Mouse (Mus musculus) left cerebral cortex, adult 8-10 months (tissue): Measurements from ENCODE around the gene Tmprss11f. TPM values are rescaled to one million over a fixed set of nuclear protein-coding genes. Genes with fewer than 3 reads are reported as not detected.
"Not testable (repeated sequence)": the region's sequence is repeated elsewhere in the genome, so short reads cannot be mapped to it uniquely, and the experiment has no call there.

Experiments used
- DNase-seq, 2 experiments: peaks; one replicate each; pipeline ENCODE4 v3.0.0; 2022; ENCODE audit warnings: low spot score in 2 of 2
- total RNA-seq, 4 experiments: library from RNA; stranded (reverse); gene quantifications; 2 replicates each; pipeline ENCODE4 v1.2.4; 2022

The Tmprss11f gene
- total RNA-seq: not detected

GRCm38 (mm10) chr5:86632324-86632723 is at the start of gene Tmprss11f:
Gene Tmprss11f, minus strand, starts transcription at chr5:86632424.
- no peak for DNase-seq

DNA sequence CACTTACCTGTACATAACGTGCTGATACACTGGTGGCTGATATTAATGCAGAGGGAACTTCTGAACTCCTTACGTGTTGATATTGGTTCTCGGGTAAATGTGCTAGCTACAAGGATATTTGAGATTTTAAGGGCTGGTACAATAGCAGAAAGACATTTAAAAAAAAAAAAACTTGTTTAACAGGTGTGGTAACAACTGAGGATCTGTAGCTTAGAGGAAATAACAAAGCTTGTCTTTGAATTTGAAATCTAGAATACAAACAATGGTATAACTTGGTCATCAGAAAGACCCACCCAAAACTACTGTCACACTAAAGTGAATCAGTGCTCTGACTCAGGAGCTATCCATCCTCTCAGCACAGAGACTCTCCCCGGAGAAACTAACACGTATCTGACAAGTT is 44.0 kb upstream of the Tmprss11f start, which contains the start of gene Tmprss11b:
Tmprss11b (minus strand) TSS at position 101 of the 400 bp plus-strand sequence.
- no peak for DNase-seq

- not testable (repeated sequence) for DNase-seq
These were observed 17.0 kb upstream of the Tmprss11f start for GRCm38 (mm10) chr5:86649185-86649584.

- DNase-seq: no peak
These were observed 8.6 kb upstream of the Tmprss11f start for GRCm38 (mm10) chr5:86640795-86641194.

GRCm38 (mm10) chr5:86630700-86631099 is 1.5 kb downstream of the Tmprss11f start:
- no peak for DNase-seq

GRCm38 (mm10) chr5:86621778-86622177 is 10.4 kb downstream of the Tmprss11f start:
- no peak for DNase-seq

- no peak for DNase-seq
These were observed 46.3 kb downstream of the Tmprss11f start for GRCm38 (mm10) chr5:86585896-86586295.

GRCm38 (mm10) chr5:86582618-86583017 is 49.6 kb downstream of the Tmprss11f start:
- no peak for DNase-seq

DNA sequence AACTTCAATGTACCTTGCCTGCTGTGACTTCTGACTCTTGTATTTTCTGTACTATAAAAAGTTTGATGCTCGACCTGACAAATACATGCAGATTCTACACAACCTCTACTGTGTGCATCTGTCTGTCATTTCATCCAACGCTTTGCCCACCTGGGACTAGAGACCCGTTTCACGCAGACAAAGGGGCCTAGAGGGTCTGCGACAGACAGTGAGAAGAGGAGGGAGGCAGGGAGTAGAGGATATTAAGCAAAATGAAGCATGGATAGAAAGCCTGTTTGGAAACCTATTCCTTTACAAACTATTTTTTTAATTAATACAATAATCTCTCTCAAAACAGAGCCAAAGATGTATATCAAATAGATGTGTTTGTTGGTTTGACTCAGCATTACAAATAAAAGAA is 50.2 kb downstream of the Tmprss11f start:
- DNase-seq: no peak

DNA sequence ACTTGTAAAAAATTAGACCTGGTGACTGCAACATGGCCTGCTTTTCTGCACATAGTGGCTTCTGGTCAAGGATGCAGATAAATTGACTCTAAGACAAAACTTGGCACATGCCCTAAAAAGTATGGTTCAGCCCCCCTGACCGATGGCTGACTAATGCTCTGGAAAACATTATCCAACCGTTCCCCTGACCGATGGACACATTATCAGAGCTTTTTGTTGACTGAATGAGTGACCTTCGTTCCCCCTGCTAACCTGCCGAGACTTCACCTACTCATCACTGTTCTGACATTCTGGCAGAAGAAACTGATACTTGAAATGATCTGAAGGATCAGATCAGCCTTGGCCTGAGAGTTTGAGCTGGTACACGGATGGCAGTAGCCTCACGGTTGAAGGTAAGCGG is 53.5 kb downstream of the Tmprss11f start:
- not testable (repeated sequence) for DNase-seq

DNA sequence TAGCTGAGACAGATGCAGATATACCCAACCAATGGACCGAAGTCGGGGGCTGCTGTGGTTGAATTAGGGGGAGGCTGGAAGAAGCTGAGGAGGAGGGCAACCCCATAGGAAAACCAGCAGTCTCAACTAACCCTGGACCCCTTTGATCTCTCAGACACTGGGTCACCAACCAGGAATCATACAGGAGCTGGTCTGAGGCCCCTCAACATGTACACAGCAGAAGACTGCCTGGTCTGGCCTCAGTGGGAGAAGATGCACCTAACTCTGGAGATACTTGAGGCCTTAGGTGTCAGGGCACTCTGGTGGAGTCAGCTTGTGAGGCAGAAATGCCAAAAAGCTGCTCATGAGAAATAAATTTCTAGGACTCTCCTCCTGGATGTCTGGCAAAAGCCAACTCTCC is 85.5 kb downstream of the Tmprss11f start:
- DNase-seq: no peak

- DNase-seq: no peak
These were observed 91.6 kb downstream of the Tmprss11f start for GRCm38 (mm10) chr5:86540601-86541000.

DNA sequence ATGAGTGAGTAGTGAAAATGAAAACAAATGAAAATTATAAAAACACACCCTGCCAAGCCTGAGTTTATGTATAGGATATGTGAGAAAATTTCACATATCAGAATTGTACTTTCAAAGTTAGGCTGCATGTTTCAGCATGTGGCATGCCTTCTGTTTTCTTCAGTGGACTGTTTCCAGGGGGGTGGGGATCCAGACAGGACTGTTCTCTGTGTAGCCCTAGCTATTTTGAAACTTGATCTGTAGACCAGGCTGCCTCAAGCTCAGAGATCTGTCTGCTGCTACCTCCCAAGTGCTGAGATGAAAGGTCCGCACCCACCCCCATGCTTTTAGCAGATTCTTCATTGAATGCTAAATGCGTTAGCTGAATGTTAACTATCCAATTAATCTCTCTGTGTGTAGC is 103.5 kb downstream of the Tmprss11f start:
- DNase-seq: peak in 1 of 2 experiments; percentile 5

- no peak for DNase-seq
These were observed 113.7 kb downstream of the Tmprss11f start, which contains the start of gene Tmprss11g for GRCm38 (mm10) chr5:86518500-86518899. Gene Tmprss11g, minus strand, starts transcription at chr5:86518600.

GRCm38 (mm10) chr5:86511538-86511937 is 120.7 kb downstream of the Tmprss11f start:
- no peak for DNase-seq

- no peak for DNase-seq
These were observed 138.8 kb downstream of the Tmprss11f start for GRCm38 (mm10) chr5:86493453-86493852.

DNA sequence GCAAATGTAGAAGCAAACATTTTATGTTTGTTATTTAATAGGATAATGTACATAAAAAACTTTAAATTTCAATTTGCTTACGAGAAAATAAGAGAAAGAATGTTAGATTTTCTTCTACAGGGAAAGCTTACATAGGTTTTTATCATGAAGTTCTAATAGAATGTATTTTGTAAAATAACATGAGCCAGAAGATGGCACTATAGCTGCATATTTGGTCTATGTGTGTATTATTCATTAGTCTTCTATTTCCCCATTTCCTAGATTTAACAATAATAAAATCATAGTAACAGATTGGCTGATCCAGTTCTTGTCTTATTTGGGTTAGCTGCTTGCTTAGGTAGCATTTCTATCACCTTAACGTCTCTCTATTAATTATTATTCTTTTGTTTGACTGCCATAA is 149.7 kb downstream of the Tmprss11f start:
- no peak for DNase-seq

- no peak for DNase-seq
These were observed 150.2 kb downstream of the Tmprss11f start for GRCm38 (mm10) chr5:86482031-86482430.

DNA sequence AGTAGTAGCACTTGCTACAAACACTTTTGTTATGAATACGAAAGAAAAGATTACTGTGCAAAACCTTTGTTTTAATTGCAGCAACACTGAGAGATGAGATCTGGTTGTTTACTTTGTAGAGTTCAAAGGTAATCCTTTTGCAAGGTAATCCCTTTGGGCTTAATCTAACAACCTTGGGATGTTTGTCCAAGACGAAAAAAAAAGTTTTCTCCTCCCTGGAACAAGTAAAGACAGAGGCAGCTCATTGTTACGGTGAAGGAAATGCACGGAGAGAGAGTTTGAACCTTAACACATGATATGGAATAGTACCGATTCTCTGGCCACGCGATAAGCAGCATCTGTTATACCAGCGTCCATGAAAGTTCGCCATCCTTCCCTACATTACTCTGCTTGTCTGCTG is 158.4 kb downstream of the Tmprss11f start:
- DNase-seq: no peak

Other genes starting within 250 kb of the Tmprss11f start
- gene Tmprss11a, start 163.4 kb downstream of the Tmprss11f start, total RNA-seq: under 1 TPM in 1 of 4 experiments, not detected in 3; 0.46 TPM
- gene Tmprss11g, start 113.8 kb downstream of the Tmprss11f start, total RNA-seq: not detected
- gene Tmprss11b, start 43.9 kb upstream of the Tmprss11f start, total RNA-seq: not detected
- not detected for gene Tmprss11e, start 113.4 kb upstream of the Tmprss11f start, total RNA-seq
- gene Ythdc1, start 171.8 kb upstream of the Tmprss11f start, total RNA-seq: 10 to 100 TPM; 52.9 to 55.5 (median 54.7) TPM